Mouse (Mus musculus): ENCODE measurements around the gene 2010111I01Rik. TPM values are rescaled to one million over a fixed set of nuclear protein-coding genes. Genes with fewer than 3 reads are reported as not detected.

Gene 2010111I01Rik
- polyA plus RNA-seq, 1 experiment from 2014 or later: 30.5 TPM

GRCm38 (mm10) chr13:63270191-63270590 is 305.5 kb downstream of the 2010111I01Rik start:
- Histone ChIP-seq H3K9me3 (ENCODE audit: control insufficient read depth, low read length) (no peaks in the 10 kb centered on the region), H3K9ac (replicated peaks; ENCODE audit: low read depth, low read length) (no peak overlapping the region), H3K36me3 (ENCODE audit: control insufficient read depth, insufficient read depth) (no peaks in the 10 kb centered on the region), H3K4me2 (ENCODE audit: low read length) (no peak overlapping the region), H3K4me3 (replicated peaks; ENCODE audit: low read length) (no peak overlapping the region), H3K27ac (ENCODE audit: low read length) (no peak overlapping the region), H3K27me3 (replicated peaks; ENCODE audit: control insufficient read depth, insufficient read depth, low read length) (no peaks in the 10 kb centered on the region), H3K4me1 (replicated peaks; ENCODE audit: control insufficient read depth, insufficient read depth, low read length) (peaks cover 8% of the 10 kb centered on the region)
- no peak for ATAC-seq
- WGBS: 48% methylated on average over 5 of the region's 5 CpGs

GRCm38 (mm10) chr13:63272017-63272601 is 307.4 kb downstream of the 2010111I01Rik start:
- ATAC-seq: no peak; the same call in 1 of the 2 replicates
- Histone ChIP-seq H3K9me3 (ENCODE audit: control insufficient read depth, low read length) (no peaks in the 10 kb centered on the region), H3K36me3 (ENCODE audit: control insufficient read depth, insufficient read depth) (no peaks in the 10 kb centered on the region), H3K27me3 (replicated peaks; ENCODE audit: control insufficient read depth, insufficient read depth, low read length) (no peaks in the 10 kb centered on the region), H3K4me2 (ENCODE audit: low read length) (peak overlapping the region; percentile 76), H3K4me1 (replicated peaks; ENCODE audit: control insufficient read depth, insufficient read depth, low read length) (peaks cover 8% of the 10 kb centered on the region), H3K27ac (ENCODE audit: low read length) (no peak overlapping the region), H3K9ac (replicated peaks; ENCODE audit: low read depth, low read length) (peak overlapping the region; percentile 46), H3K4me3 (replicated peaks; ENCODE audit: low read length) (peak overlapping the region; percentile 50)
- 7% methylated on average over 16 of the region's 16 CpGs for WGBS

- Histone ChIP-seq H3K27me3 (replicated peaks; ENCODE audit: control insufficient read depth, insufficient read depth, low read length) (no peaks in the 10 kb centered on the region), H3K4me1 (replicated peaks; ENCODE audit: control insufficient read depth, insufficient read depth, low read length) (peaks cover 8% of the 10 kb centered on the region), H3K9ac (replicated peaks; ENCODE audit: low read depth, low read length) (peak overlapping the region; percentile 46), H3K4me3 (replicated peaks; ENCODE audit: low read length) (peak overlapping the region; percentile 50), H3K4me2 (ENCODE audit: low read length) (peak overlapping the region; percentile 76), H3K9me3 (ENCODE audit: control insufficient read depth, low read length) (no peaks in the 10 kb centered on the region), H3K27ac (ENCODE audit: low read length) (no peak overlapping the region), H3K36me3 (ENCODE audit: control insufficient read depth, insufficient read depth) (no peaks in the 10 kb centered on the region)
- peak; percentile 91 for ATAC-seq
- 1% methylated on average over 27 of the region's 27 CpGs for WGBS
These were observed 308.0 kb downstream of the 2010111I01Rik start for GRCm38 (mm10) chr13:63272602-63273229.

- Histone ChIP-seq H3K4me1 (replicated peaks; ENCODE audit: control insufficient read depth, insufficient read depth, low read length) (peaks cover 14% of the 10 kb centered on the region), H3K4me2 (ENCODE audit: low read length) (0 out of 2 replicates have a peak overlapping the region, but pooled peaks have one; percentile 7), H3K36me3 (ENCODE audit: control insufficient read depth, insufficient read depth) (no peaks in the 10 kb centered on the region), H3K4me3 (replicated peaks; ENCODE audit: low read length) (no peak overlapping the region), H3K9ac (replicated peaks; ENCODE audit: low read depth, low read length) (no peak overlapping the region), H3K9me3 (ENCODE audit: control insufficient read depth, low read length) (no peaks in the 10 kb centered on the region), H3K27me3 (replicated peaks; ENCODE audit: control insufficient read depth, insufficient read depth, low read length) (no peaks in the 10 kb centered on the region), H3K27ac (ENCODE audit: low read length) (no peak overlapping the region)
- 44% methylated on average over 2 of the region's 2 CpGs for WGBS
- no peak for ATAC-seq
These were observed 309.2 kb downstream of the 2010111I01Rik start for GRCm38 (mm10) chr13:63273859-63274258.

GRCm38 (mm10) chr13:63274488-63275166 is 309.9 kb downstream of the 2010111I01Rik start:
- no peaks in the 10 kb centered on the region for H3K9me3 ChIP-seq (ENCODE audit: control insufficient read depth, low read length)
- H3K27me3 ChIP-seq (replicated peaks; ENCODE audit: control insufficient read depth, insufficient read depth, low read length): no peaks in the 10 kb centered on the region
- no peak overlapping the region for H3K4me2 ChIP-seq (ENCODE audit: low read length)
- H3K4me1 ChIP-seq (replicated peaks; ENCODE audit: control insufficient read depth, insufficient read depth, low read length): peaks cover 17% of the 10 kb centered on the region
- no peak overlapping the region for H3K9ac ChIP-seq (replicated peaks; ENCODE audit: low read depth, low read length)
- no peaks in the 10 kb centered on the region for H3K36me3 ChIP-seq (ENCODE audit: control insufficient read depth, insufficient read depth)
- 63% methylated on average over 10 of the region's 10 CpGs for WGBS
- H3K27ac ChIP-seq (ENCODE audit: low read length): no peak overlapping the region
- no peak for ATAC-seq
- no peak overlapping the region for H3K4me3 ChIP-seq (replicated peaks; ENCODE audit: low read length)

- WGBS: 97% methylated on average over 4 of the region's 4 CpGs
- H3K36me3 ChIP-seq (ENCODE audit: control insufficient read depth, insufficient read depth): no peaks in the 10 kb centered on the region
- no peaks in the 10 kb centered on the region for H3K27me3 ChIP-seq (replicated peaks; ENCODE audit: control insufficient read depth, insufficient read depth, low read length)
These were observed 311.7 kb downstream of the 2010111I01Rik start for GRCm38 (mm10) chr13:63276389-63276788.

GRCm38 (mm10) chr13:63277316-63277715 is 312.6 kb downstream of the 2010111I01Rik start:
- Histone ChIP-seq H3K4me2 (ENCODE audit: low read length) (no peak overlapping the region), H3K9ac (replicated peaks; ENCODE audit: low read depth, low read length) (no peak overlapping the region), H3K27me3 (replicated peaks; ENCODE audit: control insufficient read depth, insufficient read depth, low read length) (no peaks in the 10 kb centered on the region), H3K4me1 (replicated peaks; ENCODE audit: control insufficient read depth, insufficient read depth, low read length) (peaks cover 13% of the 10 kb centered on the region), H3K36me3 (ENCODE audit: control insufficient read depth, insufficient read depth) (no peaks in the 10 kb centered on the region), H3K27ac (ENCODE audit: low read length) (no peak overlapping the region), H3K4me3 (replicated peaks; ENCODE audit: low read length) (no peak overlapping the region), H3K9me3 (ENCODE audit: control insufficient read depth, low read length) (no peaks in the 10 kb centered on the region)
- 86% methylated on average over 5 of the region's 5 CpGs for WGBS
- no peak for ATAC-seq

More at GRCm38 (mm10) chr13:63276389-63276788, 311.7 kb downstream of the 2010111I01Rik start:
- H3K4me3 ChIP-seq (replicated peaks; ENCODE audit: low read length): no peak overlapping the region
- no peaks in the 10 kb centered on the region for H3K9me3 ChIP-seq (ENCODE audit: control insufficient read depth, low read length)
- H3K4me2 ChIP-seq (ENCODE audit: low read length): no peak overlapping the region
- H3K9ac ChIP-seq (replicated peaks; ENCODE audit: low read depth, low read length): no peak overlapping the region
- ATAC-seq: no peak
- H3K27ac ChIP-seq (ENCODE audit: low read length): no peak overlapping the region
- peaks cover 17% of the 10 kb centered on the region for H3K4me1 ChIP-seq (replicated peaks; ENCODE audit: control insufficient read depth, insufficient read depth, low read length)

- ATAC-seq: no peak
- no peaks in the 10 kb centered on the region for H3K27me3 ChIP-seq (replicated peaks; ENCODE audit: control insufficient read depth, insufficient read depth, low read length)
- no peaks in the 10 kb centered on the region for H3K36me3 ChIP-seq (ENCODE audit: control insufficient read depth, insufficient read depth)
- no peak overlapping the region for H3K27ac ChIP-seq (ENCODE audit: low read length)
- H3K9ac ChIP-seq (replicated peaks; ENCODE audit: low read depth, low read length): no peak overlapping the region
- H3K4me1 ChIP-seq (replicated peaks; ENCODE audit: control insufficient read depth, insufficient read depth, low read length): peaks cover 13% of the 10 kb centered on the region
- no peak overlapping the region for H3K4me3 ChIP-seq (replicated peaks; ENCODE audit: low read length)
- no peak overlapping the region for H3K4me2 ChIP-seq (ENCODE audit: low read length)
- H3K9me3 ChIP-seq (ENCODE audit: control insufficient read depth, low read length): no peaks in the 10 kb centered on the region
- WGBS: 74% methylated on average over 5 of the region's 5 CpGs
These were observed 313.5 kb downstream of the 2010111I01Rik start for GRCm38 (mm10) chr13:63278141-63278631.

- Histone ChIP-seq H3K27me3 (replicated peaks; ENCODE audit: control insufficient read depth, insufficient read depth, low read length) (no peaks in the 10 kb centered on the region), H3K27ac (ENCODE audit: low read length) (no peak overlapping the region), H3K4me3 (replicated peaks; ENCODE audit: low read length) (no peak overlapping the region), H3K9ac (replicated peaks; ENCODE audit: low read depth, low read length) (peak overlapping the region; percentile 18; the same call in 1 of the 2 replicates), H3K36me3 (ENCODE audit: control insufficient read depth, insufficient read depth) (no peaks in the 10 kb centered on the region), H3K4me1 (replicated peaks; ENCODE audit: control insufficient read depth, insufficient read depth, low read length) (peaks cover 11% of the 10 kb centered on the region), H3K4me2 (ENCODE audit: low read length) (no peak overlapping the region), H3K9me3 (ENCODE audit: control insufficient read depth, low read length) (no peaks in the 10 kb centered on the region)
- WGBS: 17% methylated on average over 10 of the region's 10 CpGs
- peak; percentile 81 for ATAC-seq
These were observed 314.2 kb downstream of the 2010111I01Rik start for GRCm38 (mm10) chr13:63278796-63279475.
